Mouse (Mus musculus) liver, embryonic 16.5 days (tissue): ENCODE data around the gene Arhgap22. TPM values are rescaled to one million over a fixed set of nuclear protein-coding genes. Genes with fewer than 3 reads are reported as not detected.

Experiments
- ATAC-seq: fragments of 200-750 bp; cut with Nextera tagmentation; 2 replicates; pipeline ENCODE4 v1.8.0; 2017; ENCODE audit warnings: low read depth, mild to moderate bottlenecking, moderate number of reproducible peaks, moderate library complexity
- H3K27ac ChIP-seq: fragments of 300-500 bp; sonication (generic); 2 replicates; pipeline ENCODE4 v1.5.1; 2014; ENCODE audit warnings: mild to moderate bottlenecking, low read length
- H3K27me3 ChIP-seq: fragments of 300-500 bp; sonication (generic); 2 replicates; pipeline ENCODE4 v1.6.1; 2014; ENCODE audit warnings: low read depth, low read length, mixed read lengths; ENCODE audit not compliant: control insufficient read depth, insufficient read depth
- H3K36me3 ChIP-seq: fragments of 300-500 bp; sonication (generic); 2 replicates; pipeline ENCODE4 v1.6.1; 2014; ENCODE audit warnings: mild to moderate bottlenecking; ENCODE audit not compliant: control insufficient read depth, insufficient read depth
- H3K4me1 ChIP-seq: fragments of 300-500 bp; sonication (generic); 2 replicates; pipeline ENCODE4 v1.6.1; 2014; ENCODE audit warnings: low read depth, low read length, mixed read lengths; ENCODE audit not compliant: control insufficient read depth
- H3K4me2 ChIP-seq: fragments of 300-500 bp; sonication (generic); 2 replicates; pipeline ENCODE4 v1.6.1; 2014; ENCODE audit warnings: low read depth, low read length, mixed read lengths
- H3K4me3 ChIP-seq: fragments of 300-500 bp; sonication (generic); 2 replicates; pipeline ENCODE4 v1.5.1; 2014; ENCODE audit warnings: low read depth, mild to moderate bottlenecking, low read length
- H3K9ac ChIP-seq: fragments of 300-500 bp; sonication (generic); 2 replicates; pipeline ENCODE4 v1.6.1; 2014; ENCODE audit warnings: low read depth, low read length
- H3K9me3 ChIP-seq: fragments of 300-500 bp; sonication (generic); replicated peaks from 2 replicates; pipeline ENCODE4 v1.6.1; 2016; ENCODE audit warnings: low read length; ENCODE audit not compliant: control insufficient read depth
- WGBS: fragments of 180-500 bp; shearing (Covaris S2); extraction: QIAGEN DNeasy Blood & Tissue Kit; methylation state at CpG from one replicate; pipeline ENCODE4 v1.1.7; 2014; ENCODE audit not compliant: insufficient replicate concordance; 5-methylcytosine and 5-hydroxymethylcytosine counted together
- polyA plus RNA-seq: library from polyadenylated mRNA; unstranded; fragments of >200 nt; fragmentation: Nextera tagmentation; extraction: Ambion mirVana; gene quantifications from 2 replicates; pipeline ENCODE4 v1.2.1, GENCODE M21; 2015

Gene Arhgap22
- polyA plus RNA-seq, 1 experiment from 2014 or later: 4.1 TPM

- ATAC-seq: no peak
- H3K36me3 ChIP-seq: no peaks in the 10 kb centered on the region
- H3K4me1 ChIP-seq: no peaks in the 10 kb centered on the region; the same call in 1 of the 2 replicates
- H3K9me3 ChIP-seq: no peaks in the 10 kb centered on the region
- H3K4me3 ChIP-seq: no peak overlapping the region
- H3K4me2 ChIP-seq: no peak overlapping the region
- H3K9ac ChIP-seq: no peak overlapping the region
- H3K27ac ChIP-seq: no peak overlapping the region
- 72% methylated on average over 8 of the region's 8 CpGs for WGBS
- no peaks in the 10 kb centered on the region for H3K27me3 ChIP-seq
These were observed 145.1 kb downstream of the Arhgap22 start for GRCm38 (mm10) chr14:33358891-33359290.

- no peaks in the 10 kb centered on the region for H3K36me3 ChIP-seq
- H3K9me3 ChIP-seq: no peaks in the 10 kb centered on the region
- no peak overlapping the region for H3K9ac ChIP-seq
- ATAC-seq: peak; percentile 17; the same call in 1 of the 2 replicates
- H3K4me3 ChIP-seq: no peak overlapping the region
- WGBS: 34% methylated on average over 4 of the region's 4 CpGs
- H3K27me3 ChIP-seq: no peaks in the 10 kb centered on the region
- H3K4me1 ChIP-seq: no peaks in the 10 kb centered on the region; the same call in 1 of the 2 replicates
- H3K4me2 ChIP-seq: no peak overlapping the region; the same call in 1 of the 2 replicates
- no peak overlapping the region for H3K27ac ChIP-seq
These were observed 147.7 kb downstream of the Arhgap22 start for GRCm38 (mm10) chr14:33361546-33361945.

- Histone ChIP-seq H3K36me3 (no peaks in the 10 kb centered on the region), H3K4me3 (peak overlapping the region; percentile 24), H3K4me1 (no peaks in the 10 kb centered on the region; the same call in 1 of the 2 replicates), H3K9ac (no peak overlapping the region), H3K9me3 (no peaks in the 10 kb centered on the region), H3K4me2 (peak overlapping the region; percentile 50), H3K27ac (peak overlapping the region; percentile 45), H3K27me3 (no peaks in the 10 kb centered on the region)
- ATAC-seq: peak; percentile 59
- WGBS: 43% methylated on average over 14 of the region's 14 CpGs
These were observed 148.3 kb downstream of the Arhgap22 start for GRCm38 (mm10) chr14:33362122-33362521.

GRCm38 (mm10) chr14:33362807-33363206, 149.0 kb downstream of the Arhgap22 start:
- no peaks in the 10 kb centered on the region; the same call in 1 of the 2 replicates for H3K4me1 ChIP-seq
- WGBS: 32% methylated on average over 10 of the region's 10 CpGs
- ATAC-seq: peak; percentile 60; the same call in 1 of the 2 replicates
- H3K27me3 ChIP-seq: no peaks in the 10 kb centered on the region
- H3K36me3 ChIP-seq: no peaks in the 10 kb centered on the region
- H3K9me3 ChIP-seq: no peaks in the 10 kb centered on the region
- no peak overlapping the region for H3K9ac ChIP-seq
- no peak overlapping the region; the same call in 1 of the 2 replicates for H3K27ac ChIP-seq
- H3K4me2 ChIP-seq: peak overlapping the region; percentile 50
- H3K4me3 ChIP-seq: peak overlapping the region; percentile 24

GRCm38 (mm10) chr14:33363611-33364010, 149.8 kb downstream of the Arhgap22 start:
- H3K27me3 ChIP-seq: no peaks in the 10 kb centered on the region
- H3K9me3 ChIP-seq: no peaks in the 10 kb centered on the region
- H3K4me3 ChIP-seq: peak overlapping the region; percentile 24; the same call in 1 of the 2 replicates
- H3K9ac ChIP-seq: no peak overlapping the region
- no peak for ATAC-seq
- H3K4me2 ChIP-seq: no peak overlapping the region; the same call in 1 of the 2 replicates
- WGBS: 52% methylated on average over 5 of the region's 5 CpGs
- H3K27ac ChIP-seq: no peak overlapping the region
- H3K4me1 ChIP-seq: no peaks in the 10 kb centered on the region; the same call in 1 of the 2 replicates
- H3K36me3 ChIP-seq: no peaks in the 10 kb centered on the region

GRCm38 (mm10) chr14:33364061-33364460, 150.2 kb downstream of the Arhgap22 start:
- no peak for ATAC-seq
- H3K27ac ChIP-seq: no peak overlapping the region
- H3K4me3 ChIP-seq: no peak overlapping the region
- no peak overlapping the region for H3K4me2 ChIP-seq
- H3K9ac ChIP-seq: no peak overlapping the region
- H3K4me1 ChIP-seq: no peaks in the 10 kb centered on the region; the same call in 1 of the 2 replicates
- no peaks in the 10 kb centered on the region for H3K36me3 ChIP-seq
- no peaks in the 10 kb centered on the region for H3K9me3 ChIP-seq
- H3K27me3 ChIP-seq: no peaks in the 10 kb centered on the region
- WGBS: 61% methylated on average over 2 of the region's 2 CpGs

GRCm38 (mm10) chr14:33366891-33367777, 153.3 kb downstream of the Arhgap22 start:
- Histone ChIP-seq H3K9ac (no peak overlapping the region), H3K4me3 (no peak overlapping the region), H3K9me3 (no peaks in the 10 kb centered on the region), H3K4me1 (no peaks in the 10 kb centered on the region; the same call in 1 of the 2 replicates), H3K27me3 (no peaks in the 10 kb centered on the region), H3K27ac (no peak overlapping the region), H3K36me3 (no peaks in the 10 kb centered on the region), H3K4me2 (no peak overlapping the region)
- 71% methylated on average over 30 of the region's 30 CpGs for WGBS
- no peak for ATAC-seq

- ATAC-seq: no peak
- 65% methylated on average over 12 of the region's 12 CpGs for WGBS
- Histone ChIP-seq H3K4me1 (no peaks in the 10 kb centered on the region; the same call in 1 of the 2 replicates), H3K4me3 (no peak overlapping the region), H3K27ac (no peak overlapping the region), H3K9me3 (no peaks in the 10 kb centered on the region), H3K4me2 (no peak overlapping the region), H3K36me3 (no peaks in the 10 kb centered on the region), H3K9ac (no peak overlapping the region), H3K27me3 (no peaks in the 10 kb centered on the region)
These were observed 155.5 kb downstream of the Arhgap22 start for GRCm38 (mm10) chr14:33369375-33369774.

GRCm38 (mm10) chr14:33370056-33370455, 156.2 kb downstream of the Arhgap22 start:
- Histone ChIP-seq H3K36me3 (no peaks in the 10 kb centered on the region), H3K4me1 (no peaks in the 10 kb centered on the region; the same call in 1 of the 2 replicates), H3K4me2 (no peak overlapping the region), H3K9me3 (no peaks in the 10 kb centered on the region), H3K27ac (no peak overlapping the region), H3K27me3 (no peaks in the 10 kb centered on the region), H3K9ac (no peak overlapping the region), H3K4me3 (no peak overlapping the region)
- WGBS: 13% methylated on average over 7 of the region's 7 CpGs
- ATAC-seq: no peak
